Mouse (Mus musculus): ENCODE data around the gene Tubb4b.

DNA sequence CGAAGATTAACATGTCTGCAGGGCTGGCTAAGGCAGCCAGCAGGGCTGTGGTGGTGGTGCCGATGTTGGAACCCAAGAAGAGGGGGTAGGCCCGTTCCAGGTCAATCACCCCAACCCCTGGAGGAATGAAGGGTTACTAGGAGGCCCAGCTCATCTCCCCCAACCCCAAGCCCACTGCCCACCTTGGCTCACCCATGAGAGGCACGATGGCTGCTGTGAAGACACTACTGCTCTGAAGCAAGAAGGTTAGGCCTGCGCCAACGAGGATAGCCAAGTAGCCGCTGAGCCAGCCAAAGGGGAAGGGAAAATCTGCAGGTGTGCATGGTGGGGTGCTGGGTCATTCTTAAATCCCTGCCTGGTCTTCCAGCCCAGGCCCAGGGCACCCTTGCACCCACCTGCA, 6.1 kb upstream of the Tubb4b start:
- TF ChIP-seq CTCF (IDR thresholded peaks at IDR 0.05; ENCODE audit: extremely low read depth, insufficient read depth, low read length) (no peak), POLR2A (IDR thresholded peaks at IDR 0.05; ENCODE audit: extremely low read depth, insufficient read depth, low read length) (no peak)
